Mouse (Mus musculus) lung, adult 2 months (tissue): ENCODE results near the gene Gpd2.

Experiments
- CTCF ChIP-seq: fragments of 200-500 bp; IDR thresholded peaks from 2 replicates; pipeline ENCODE4 v1.5.1; 2011; ENCODE audit warnings: mild to moderate bottlenecking, low read length, control low read depth; ENCODE audit not compliant: insufficient read depth
- POLR2A ChIP-seq: fragments of 200-500 bp; IDR thresholded peaks from 2 replicates; pipeline ENCODE4 v1.6.1; 2011; ENCODE audit warnings: low read depth, mild to moderate bottlenecking, control low read depth, low read length, borderline replicate concordance; ENCODE audit errors: extremely low read depth

- TF ChIP-seq POLR2A (no peak), CTCF (no peak)
Measured at GRCm38 (mm10) chr2:57329327-57329726, 91.9 kb downstream of the Gpd2 start.
